Mouse (Mus musculus) G1E (cell line): ENCODE measurements around the gene Dennd1c.

Experiments
- CTCF ChIP-seq: IDR thresholded peaks from 2 replicates; pipeline ENCODE4 v1.5.1; 2012; ENCODE audit warnings: low read depth, low read length, inconsistent platforms, mixed read lengths
- GATA1 ChIP-seq: IDR thresholded peaks from 2 replicates; pipeline ENCODE4 v1.6.1; 2012; ENCODE audit warnings: borderline replicate concordance, low read length, inconsistent platforms, mixed read lengths
- GATA2 ChIP-seq: IDR thresholded peaks from 2 replicates; pipeline ENCODE4 v1.6.1; 2012; ENCODE audit warnings: low read depth, low read length, inconsistent platforms, borderline replicate concordance
- TAL1 ChIP-seq: conservative IDR thresholded peaks from 2 replicates; pipeline ENCODE4 v1.6.1; 2012; ENCODE audit warnings: low read depth, low read length, inconsistent platforms, mixed read lengths

GRCm38 (mm10) chr17:57062548-57062947, 15.8 kb downstream of the Dennd1c start:
- TF ChIP-seq CTCF: no peak
- TF ChIP-seq GATA2: no peak
- no peak for TF ChIP-seq TAL1
- no peak for TF ChIP-seq GATA1
